In the genomic region with DNA sequence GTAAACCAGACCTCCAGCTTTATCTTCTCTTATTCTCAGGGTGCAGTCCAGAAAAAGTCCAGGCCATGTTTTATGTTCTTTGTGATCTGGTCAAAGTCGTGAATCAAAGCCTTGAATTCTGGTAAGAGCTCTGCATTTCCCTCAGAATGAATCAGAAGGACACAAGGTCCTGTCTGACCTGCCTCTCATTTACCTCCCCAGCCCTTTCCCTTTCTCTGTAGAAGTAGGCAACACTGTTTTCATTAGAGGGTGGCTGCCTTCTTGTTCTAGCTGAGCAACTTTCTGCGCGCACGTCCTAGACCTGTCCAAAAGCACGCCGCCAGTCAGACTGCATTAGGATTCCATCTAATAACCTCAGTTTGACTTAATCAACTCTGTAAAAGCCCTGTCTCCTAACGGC, we compare ENCODE assay signal across 8 mouse cellular contexts. TPM values are rescaled to one million over a fixed set of nuclear protein-coding genes. Genes with fewer than 3 reads are reported as not detected.
DNase-seq lines count a peak whose midpoint lies in the region; ATAC-seq and TF ChIP-seq lines count a peak whose summit lies in the region.

No protein-coding gene starts in this region.

- no peak for ATAC-seq in heart, embryonic 11.5 days (replicated peaks; ENCODE audit: insufficient number of reproducible peaks, low FRiP score, low TSS enrichment)
- ATAC-seq in heart, postnatal 0 days (ENCODE audit: insufficient read depth, low read depth) = no peak
- ATAC-seq in liver, embryonic 16.5 days (ENCODE audit: low read depth) = no peak
- ATAC-seq in activated CD4-positive, CD25-positive, alpha-beta regulatory T cell, adult 4 months = no peak

- H3K27me3 ChIP-seq in heart, embryonic 11.5 days (ENCODE audit: control insufficient read depth, insufficient read depth, low read length) = no peaks in the 10 kb centered on the region
- no peaks in the 10 kb centered on the region for H3K27me3 ChIP-seq in heart, postnatal 0 days (ENCODE audit: control insufficient read depth, insufficient read depth, low read length)
- H3K27me3 ChIP-seq in liver, embryonic 16.5 days (ENCODE audit: control insufficient read depth, insufficient read depth, low read depth, low read length) = no peaks in the 10 kb centered on the region

- H3K4me3 ChIP-seq in heart, embryonic 11.5 days (ENCODE audit: low read depth, low read length) = peak overlapping the region; percentile 46
- H3K4me3 ChIP-seq in heart, postnatal 0 days (ENCODE audit: low read depth, low read length) = peak overlapping the region; percentile 48
- H3K4me3 ChIP-seq in liver, embryonic 16.5 days (ENCODE audit: low read depth, low read length) = peak overlapping the region; percentile 72

- DNase-seq in heart, postnatal 36 days = no peak
- DNase-seq in ZHBTc4 (ENCODE audit: low read depth, low spot score) = peak; percentile 72
- peak; percentile 81 for DNase-seq in heart, postnatal 0 days (ENCODE audit: low spot score)
- no peak for DNase-seq in left cerebral cortex, postnatal 25 days (ENCODE audit: low spot score in 2 of 2)
- no peak for DNase-seq in frontal cortex, postnatal 36 days (ENCODE audit: low spot score in 2 of 2)

- peak overlapping the region; percentile 65 for H3K4me2 ChIP-seq in heart, embryonic 11.5 days
- H3K4me2 ChIP-seq in heart, postnatal 0 days (ENCODE audit: low read depth, low read length) = peak overlapping the region; percentile 63
- peak overlapping the region; percentile 70 for H3K4me2 ChIP-seq in liver, embryonic 16.5 days (ENCODE audit: low read depth, low read length)

- no peaks in the 10 kb centered on the region for H3K36me3 ChIP-seq in heart, embryonic 11.5 days (ENCODE audit: control insufficient read depth, insufficient read depth, low read length)
- no peaks in the 10 kb centered on the region for H3K36me3 ChIP-seq in heart, postnatal 0 days (replicated peaks; ENCODE audit: control insufficient read depth, insufficient read depth, low read length)
- no peaks in the 10 kb centered on the region for H3K36me3 ChIP-seq in liver, embryonic 16.5 days (ENCODE audit: control insufficient read depth, insufficient read depth)

- H3K9me3 ChIP-seq in heart, embryonic 11.5 days (replicated peaks; ENCODE audit: control insufficient read depth, low read length) = no peaks in the 10 kb centered on the region
- H3K9me3 ChIP-seq in heart, postnatal 0 days (replicated peaks; ENCODE audit: control insufficient read depth, low read length) = no peaks in the 10 kb centered on the region
- no peaks in the 10 kb centered on the region for H3K9me3 ChIP-seq in liver, embryonic 16.5 days (replicated peaks; ENCODE audit: control insufficient read depth, low read length)

- no peak for TF ChIP-seq EP300 in heart, postnatal 0 days (IDR thresholded peaks at IDR 0.05; ENCODE audit: low read depth)

- H3K27ac ChIP-seq in heart, embryonic 11.5 days (ENCODE audit: low read depth, low read length) = peak overlapping the region; percentile 98
- H3K27ac ChIP-seq in heart, postnatal 0 days (ENCODE audit: low read depth) = peak overlapping the region; percentile 96
- peak overlapping the region; percentile 100 for H3K27ac ChIP-seq in liver, embryonic 16.5 days (ENCODE audit: low read length)

- H3K9ac ChIP-seq in heart, embryonic 11.5 days (ENCODE audit: low read depth, low read length) = peak overlapping the region; percentile 73
- peak overlapping the region; percentile 67; the same call in 1 of the 2 replicates for H3K9ac ChIP-seq in heart, postnatal 0 days (replicated peaks; ENCODE audit: low read depth, low read length)
- peak overlapping the region; percentile 82 for H3K9ac ChIP-seq in liver, embryonic 16.5 days (ENCODE audit: low read depth, low read length)

- WGBS in heart, embryonic 11.5 days (ENCODE audit: insufficient replicate concordance) = 41% methylated on average over 7 of the region's 7 CpGs
- 37% methylated on average over 7 of the region's 7 CpGs for WGBS in heart, postnatal 0 days
- WGBS in liver, embryonic 16.5 days (ENCODE audit: insufficient replicate concordance) = 41% methylated on average over 7 of the region's 7 CpGs

- peaks cover 15% of the 10 kb centered on the region for H3K4me1 ChIP-seq in heart, embryonic 11.5 days (ENCODE audit: control insufficient read depth, insufficient read depth, low read length)
- peaks cover 4% of the 10 kb centered on the region; the same call in 1 of the 2 replicates for H3K4me1 ChIP-seq in heart, postnatal 0 days (ENCODE audit: control insufficient read depth, insufficient read depth)
- peaks cover 37% of the 10 kb centered on the region for H3K4me1 ChIP-seq in liver, embryonic 16.5 days (ENCODE audit: control insufficient read depth, low read depth, low read length)

- intact Hi-C loops in heart, postnatal 36 days (cut with DNase I) = no loop called here
- intact Hi-C loops in left cerebral cortex, postnatal 25 days (cut with DNase I) = no loop called here

- TF ChIP-seq CTCF in heart, postnatal 0 days (IDR thresholded peaks at IDR 0.05; ENCODE audit: low read depth) = no peak

RNA-seq across cellular contexts. Expression of a gene that starts 0.8 kb away (rescaled TPM):
- 162 and 170 TPM in 2 replicates for polyA plus RNA-seq in heart, embryonic 11.5 days (2014; fragmentation: Nextera tagmentation; extraction: Ambion mirVana)
- total RNA-seq in heart, postnatal 36 days (2021) = 10 to 100 TPM; 37.8 to 46.3 TPM
- total RNA-seq in heart, postnatal 0 days (2014; rRNA removed; ENCODE audit: low replicate concordance) = 114 and 219 TPM in 2 replicates
- 61.6 and 62.8 TPM in 2 replicates for polyA plus RNA-seq in heart, postnatal 0 days (2015; fragmentation: Nextera tagmentation; extraction: Ambion mirVana)
- 99.2 and 101 TPM in 2 replicates for polyA plus RNA-seq in liver, embryonic 16.5 days (2015; fragmentation: Nextera tagmentation; extraction: Ambion mirVana)
- total RNA-seq in left cerebral cortex, postnatal 25 days (2021) = 10 to 100 TPM; 39.7 to 41.5 TPM
- 10 to 100 TPM; 51.5 to 69.5 TPM for polyA plus RNA-seq in activated CD4-positive, CD25-positive, alpha-beta regulatory T cell, adult 4 months (2017; shearing (Covaris generic))

RNA-seq across cellular contexts. Expression of a gene that starts 56.4 kb away (rescaled TPM):
- 838 and 861 TPM in 2 replicates for polyA plus RNA-seq in heart, embryonic 11.5 days (2014; fragmentation: Nextera tagmentation; extraction: Ambion mirVana)
- 1,000 to 10,000 TPM; 2,503 to 2,587 TPM for total RNA-seq in heart, postnatal 36 days (2021)
- total RNA-seq in heart, postnatal 0 days (2014; rRNA removed; ENCODE audit: low replicate concordance) = 1,527 and 1,847 TPM in 2 replicates
- 2,043 and 2,050 TPM in 2 replicates for polyA plus RNA-seq in heart, postnatal 0 days (2015; fragmentation: Nextera tagmentation; extraction: Ambion mirVana)
- polyA plus RNA-seq in liver, embryonic 16.5 days (2015; fragmentation: Nextera tagmentation; extraction: Ambion mirVana) = 184 and 186 TPM in 2 replicates
- 100 to 1,000 TPM; 546 TPM for total RNA-seq in left cerebral cortex, postnatal 25 days (2021)
- 100 to 1,000 TPM; 268 TPM for polyA plus RNA-seq in activated CD4-positive, CD25-positive, alpha-beta regulatory T cell, adult 4 months (2017; shearing (Covaris generic))

Comparison
In these comparisons a context has a peak if more than half of its experiments do, and no peak if none do; other contexts are left out.
1. DNase-seq: peak in ZHBTc4 (single experiment) and heart, postnatal 0 days (single experiment); none in heart, postnatal 36 days (0 of 2), left cerebral cortex, postnatal 25 days (0 of 2) and frontal cortex, postnatal 36 days (0 of 2).
2. Peak in every context shown above with its lines, with median percentiles within 50 percentile points of each other: H3K27ac ChIP-seq, H3K4me2 ChIP-seq, H3K4me3 ChIP-seq and H3K9ac ChIP-seq.